Mouse (Mus musculus): ENCODE measurements around the gene Eif5b. TPM values are rescaled to one million over a fixed set of nuclear protein-coding genes. Genes with fewer than 3 reads are reported as not detected.
A peak's percentile ranks its signal among the peaks of the same experiment; 100 is the strongest.
"Not testable (repeated sequence)": the region's sequence is repeated elsewhere in the genome, so short reads cannot be mapped to it uniquely, and the experiment has no call there.

The Eif5b gene
- total RNA-seq, 1 experiment from 2014 or later, result 70.5 TPM

- no peak for ATAC-seq (replicated peaks; ENCODE audit: low read depth, poor library complexity, severe bottlenecking)
Observed at GRCm38 (mm10) chr1:38001956-38002355, 4.1 kb downstream of the Eif5b start.

- ATAC-seq (replicated peaks; ENCODE audit: low read depth, poor library complexity, severe bottlenecking), result no peak
Observed at GRCm38 (mm10) chr1:38003046-38003445, 5.2 kb downstream of the Eif5b start.

- no peak for ATAC-seq (replicated peaks; ENCODE audit: low read depth, poor library complexity, severe bottlenecking)
Observed at GRCm38 (mm10) chr1:38006741-38007140, 8.9 kb downstream of the Eif5b start.

GRCm38 (mm10) chr1:38011647-38012046 lies 13.8 kb downstream of the Eif5b start:
- ATAC-seq (replicated peaks; ENCODE audit: low read depth, poor library complexity, severe bottlenecking), result peak; percentile 77

- peak; percentile 47 for ATAC-seq (replicated peaks; ENCODE audit: low read depth, poor library complexity, severe bottlenecking)
Observed at GRCm38 (mm10) chr1:38012104-38012503, 14.3 kb downstream of the Eif5b start.

GRCm38 (mm10) chr1:38012509-38012908 lies 14.7 kb downstream of the Eif5b start:
- ATAC-seq (replicated peaks; ENCODE audit: low read depth, poor library complexity, severe bottlenecking), result no peak

- ATAC-seq (replicated peaks; ENCODE audit: low read depth, poor library complexity, severe bottlenecking), result no peak
Observed at GRCm38 (mm10) chr1:38014551-38015203, 16.9 kb downstream of the Eif5b start.

GRCm38 (mm10) chr1:38027301-38027700 lies 29.5 kb downstream of the Eif5b start:
- no peak for ATAC-seq (replicated peaks; ENCODE audit: low read depth, poor library complexity, severe bottlenecking)

GRCm38 (mm10) chr1:38031391-38031790 lies 33.6 kb downstream of the Eif5b start:
- no peak for ATAC-seq (replicated peaks; ENCODE audit: low read depth, poor library complexity, severe bottlenecking)

- ATAC-seq (replicated peaks; ENCODE audit: low read depth, poor library complexity, severe bottlenecking), result no peak
Observed at GRCm38 (mm10) chr1:38035521-38035920, 37.7 kb downstream of the Eif5b start.

- no peak for ATAC-seq (replicated peaks; ENCODE audit: low read depth, poor library complexity, severe bottlenecking)
Observed at GRCm38 (mm10) chr1:38037375-38037774, 39.6 kb downstream of the Eif5b start.

- no peak for ATAC-seq (replicated peaks; ENCODE audit: low read depth, poor library complexity, severe bottlenecking)
Observed at GRCm38 (mm10) chr1:38038898-38039297, 41.1 kb downstream of the Eif5b start.

- ATAC-seq (replicated peaks; ENCODE audit: low read depth, poor library complexity, severe bottlenecking), result no peak
Observed at GRCm38 (mm10) chr1:38048121-38048520, 50.3 kb downstream of the Eif5b start.

GRCm38 (mm10) chr1:38049562-38049961 lies 51.8 kb downstream of the Eif5b start:
- peak; percentile 92 for ATAC-seq (replicated peaks; ENCODE audit: low read depth, poor library complexity, severe bottlenecking)

- no peak for ATAC-seq (replicated peaks; ENCODE audit: low read depth, poor library complexity, severe bottlenecking)
Observed at GRCm38 (mm10) chr1:38055176-38055575, 57.4 kb downstream of the Eif5b start.

- ATAC-seq (replicated peaks; ENCODE audit: low read depth, poor library complexity, severe bottlenecking), result no peak
Observed at GRCm38 (mm10) chr1:38058417-38058816, 60.6 kb downstream of the Eif5b start.

GRCm38 (mm10) chr1:38062156-38062555 lies 64.3 kb downstream of the Eif5b start:
- ATAC-seq (replicated peaks; ENCODE audit: low read depth, poor library complexity, severe bottlenecking), result not testable (repeated sequence)

GRCm38 (mm10) chr1:38067276-38067675 lies 69.5 kb downstream of the Eif5b start:
- ATAC-seq (replicated peaks; ENCODE audit: low read depth, poor library complexity, severe bottlenecking), result no peak

GRCm38 (mm10) chr1:38071326-38071725 lies 73.5 kb downstream of the Eif5b start:
- no peak for ATAC-seq (replicated peaks; ENCODE audit: low read depth, poor library complexity, severe bottlenecking)

- ATAC-seq (replicated peaks; ENCODE audit: low read depth, poor library complexity, severe bottlenecking), result no peak
Observed at GRCm38 (mm10) chr1:38081316-38081715, 83.5 kb downstream of the Eif5b start.

GRCm38 (mm10) chr1:38103214-38103613 lies 105.4 kb downstream of the Eif5b start:
- no peak for ATAC-seq (replicated peaks; ENCODE audit: low read depth, poor library complexity, severe bottlenecking)

- no peak for ATAC-seq (replicated peaks; ENCODE audit: low read depth, poor library complexity, severe bottlenecking)
Observed at GRCm38 (mm10) chr1:38103813-38104212, 106.0 kb downstream of the Eif5b start.
